Mouse (Mus musculus) spleen, postnatal 4 days (tissue): ENCODE measurements around the gene Gm5072.
"Not testable (repeated sequence)": the region's sequence is repeated elsewhere in the genome, so short reads cannot be mapped to it uniquely, and the experiment has no call there.

Source experiments
- DNase-seq, 2 experiments: peaks; one replicate each; pipeline ENCODE4 v3.0.0; 2022; ENCODE audit warnings: low spot score in 2 of 2

The Gm5072 gene

GRCm38 (mm10) chrX:91392200-91392599, at the start of gene Gm5072:
Gene Gm5072 (plus strand): TSS chrX:91392500.
- not testable (repeated sequence) for DNase-seq
